In genomic region chr5:13529226-13529625, GRCm38 (mm10) we compare ENCODE assay signal across 9 mouse cellular contexts.
DNase-seq lines count a peak whose midpoint lies in the region; ATAC-seq and TF ChIP-seq lines count a peak whose summit lies in the region.
"Had no signal": no experiment of that assay in that cellular context is flagged by ENCODE, and none has a peak within 500 bp of the region (broad histone marks: within the 10 kb centered on the region; RNA-seq: fewer than 3 reads in every experiment).

No protein-coding gene starts in this region.

- H3K9me3 ChIP-seq in forebrain, embryonic 11.5 days (ENCODE audit: control insufficient read depth, low read length), result no peaks in the 10 kb centered on the region
- no peaks in the 10 kb centered on the region for H3K9me3 ChIP-seq in limb, embryonic 10.5 days (replicated peaks)

- 4% methylated on average over 4 of the region's 4 CpGs for WGBS in forebrain, embryonic 11.5 days
- whole genome bisulfite sequencing in limb, embryonic 10.5 days, result 48% methylated on average over 4 of the region's 4 CpGs

- H3K27me3 ChIP-seq in forebrain, embryonic 11.5 days (ENCODE audit: control insufficient read depth, insufficient read depth, low read length), result peaks cover 6% of the 10 kb centered on the region; the same call in 1 of the 2 replicates
- no peaks in the 10 kb centered on the region for H3K27me3 ChIP-seq in limb, embryonic 10.5 days (ENCODE audit: low read depth, poor library complexity, severe bottlenecking)

- H3K27ac ChIP-seq in left cerebral cortex, adult 2 months, result no peak overlapping the region
- no peak overlapping the region for H3K27ac ChIP-seq in forebrain, embryonic 11.5 days (ENCODE audit: low read depth, low read length)
- no peak overlapping the region for H3K27ac ChIP-seq in limb, embryonic 10.5 days

- H3K36me3 ChIP-seq in forebrain, embryonic 11.5 days (ENCODE audit: control insufficient read depth, insufficient read depth, low read length), result no peaks in the 10 kb centered on the region
- H3K36me3 ChIP-seq in limb, embryonic 10.5 days, result no peaks in the 10 kb centered on the region

- H3K4me2 ChIP-seq in forebrain, embryonic 11.5 days (ENCODE audit: low read depth, low read length, severe bottlenecking), result no peak overlapping the region

- no peak for TF ChIP-seq CTCF in left cerebral cortex, adult 2 months (IDR thresholded peaks at IDR 0.05)

- intact Hi-C loops in left cerebral cortex, postnatal 4 days (cut with DNase I), result no loop called here
- intact Hi-C loops in left cerebral cortex, adult 2 months (cut with DNase I), result no loop called here

- ATAC-seq in forebrain, embryonic 11.5 days (replicated peaks; ENCODE audit: low FRiP score), result peak; percentile 94

- H3K9ac ChIP-seq in forebrain, embryonic 11.5 days (ENCODE audit: low read length), result no peak overlapping the region

- DNase-seq in left cerebral cortex, postnatal 4 days, result peak; percentile 1
- DNase-seq in left cerebral cortex, adult 2 months (ENCODE audit: extremely low spot score in 1 of 2, low spot score in 2 of 2), result no peak
- DNase-seq in forebrain, embryonic 11.5 days (ENCODE audit: low spot score), result peak; percentile 57
- peak; percentile 72 for DNase-seq in mesoderm, embryonic 11.5 days (ENCODE audit: low read depth, low spot score)
- no peak for DNase-seq in adrenal gland, adult 2 months
- DNase-seq in adrenal gland, postnatal 4 days (ENCODE audit: low spot score in 2 of 2), result no peak
- DNase-seq in limb, embryonic 10.5 days (ENCODE audit: low spot score), result no peak
- DNase-seq: lung, postnatal 14 days; thymus, postnatal 36 days had no signal

- no peak overlapping the region for H3K4me3 ChIP-seq in left cerebral cortex, adult 2 months
- no peak overlapping the region for H3K4me3 ChIP-seq in forebrain, embryonic 11.5 days (ENCODE audit: low read depth, low read length)
- H3K4me3 ChIP-seq in limb, embryonic 10.5 days, result no peak overlapping the region

- H3K4me1 ChIP-seq in forebrain, embryonic 11.5 days (replicated peaks; ENCODE audit: control insufficient read depth, insufficient read depth, low read length), result peaks cover 6% of the 10 kb centered on the region; the same call in 1 of the 2 replicates
- peaks cover 12% of the 10 kb centered on the region for H3K4me1 ChIP-seq in limb, embryonic 10.5 days

Comparison
In these comparisons a context has a peak if more than half of its experiments do, and no peak if none do; other contexts are left out.
1. DNase-seq: peak in left cerebral cortex, postnatal 4 days (single experiment), forebrain, embryonic 11.5 days (single experiment) and mesoderm, embryonic 11.5 days (single experiment); none in left cerebral cortex, adult 2 months (0 of 2), adrenal gland, adult 2 months (single experiment), adrenal gland, postnatal 4 days (0 of 2) and limb, embryonic 10.5 days (single experiment).